Mouse (Mus musculus) CD8-positive naive resting alpha-beta T cell, adult 2 months (primary cell): ENCODE measurements around the gene Gm10073.

Source experiments
- DNase-seq, 2 experiments: peaks; one replicate each; pipeline ENCODE4 v3.0.0; 2022; ENCODE audit warnings: low read depth in 2 of 2, low spot score in 2 of 2

Gene Gm10073

GRCm38 (mm10) chr8:106556068-106556645 lies 17.1 kb downstream of the Gm10073 start:
- no peak for DNase-seq

- DNase-seq, result no peak
These were observed 19.2 kb downstream of the Gm10073 start for GRCm38 (mm10) chr8:106554011-106554410.

GRCm38 (mm10) chr8:106550906-106551305 lies 22.4 kb downstream of the Gm10073 start:
- DNase-seq, result no peak

GRCm38 (mm10) chr8:106548366-106548936 lies 24.8 kb downstream of the Gm10073 start:
- no peak for DNase-seq

- DNase-seq, result no peak
These were observed 26.5 kb downstream of the Gm10073 start for GRCm38 (mm10) chr8:106546746-106547145.

GRCm38 (mm10) chr8:106545149-106545548 lies 28.1 kb downstream of the Gm10073 start:
- peak; percentile 29 to 50 for DNase-seq

GRCm38 (mm10) chr8:106543043-106543442 lies 30.2 kb downstream of the Gm10073 start:
- DNase-seq, result no peak

- no peak for DNase-seq
These were observed 32.3 kb downstream of the Gm10073 start for GRCm38 (mm10) chr8:106541002-106541401.

GRCm38 (mm10) chr8:106539193-106539592 lies 34.1 kb downstream of the Gm10073 start:
- no peak for DNase-seq

- DNase-seq, result no peak
These were observed 37.8 kb downstream of the Gm10073 start for GRCm38 (mm10) chr8:106535448-106535847.

GRCm38 (mm10) chr8:106534449-106534848 lies 38.8 kb downstream of the Gm10073 start:
- peak; percentile 55 to 68 for DNase-seq

GRCm38 (mm10) chr8:106533709-106534108 lies 39.6 kb downstream of the Gm10073 start:
- no peak for DNase-seq

- DNase-seq, result no peak
These were observed 42.7 kb downstream of the Gm10073 start for GRCm38 (mm10) chr8:106530566-106530965.

GRCm38 (mm10) chr8:106529885-106530482 lies 43.3 kb downstream of the Gm10073 start:
- no peak for DNase-seq

- DNase-seq, result no peak
These were observed 44.5 kb downstream of the Gm10073 start for GRCm38 (mm10) chr8:106528596-106529249.

- peak in 1 of 2 experiments; percentile 14 for DNase-seq
These were observed 45.8 kb downstream of the Gm10073 start for GRCm38 (mm10) chr8:106527241-106528036.

- DNase-seq, result no peak
These were observed 46.5 kb downstream of the Gm10073 start for GRCm38 (mm10) chr8:106526725-106527124.
